Mouse (Mus musculus) testis, adult 2 months (tissue): Measurements from ENCODE around the gene Plbd2. TPM values are rescaled to one million over a fixed set of nuclear protein-coding genes. Genes with fewer than 3 reads are reported as not detected.

Experiments
- H3K27ac ChIP-seq: fragments of 200-500 bp; 2 replicates; pipeline ENCODE4 v1.5.1; 2012; ENCODE audit warnings: low read depth, low read length; ENCODE audit not compliant: control insufficient read depth, insufficient read depth
- H3K27me3 ChIP-seq: fragments of 200-500 bp; 2 replicates; pipeline ENCODE4 v1.6.1; 2012; ENCODE audit warnings: mild to moderate bottlenecking, low read length, moderate library complexity; ENCODE audit not compliant: control insufficient read depth, insufficient read depth
- H3K36me3 ChIP-seq: fragments of 200-500 bp; 2 replicates; pipeline ENCODE4 v1.6.1; 2012; ENCODE audit warnings: mild to moderate bottlenecking, low read length; ENCODE audit not compliant: control insufficient read depth, insufficient read depth
- H3K4me1 ChIP-seq: fragments of 200-500 bp; 2 replicates; pipeline ENCODE4 v1.6.1; 2012; ENCODE audit warnings: low read length; ENCODE audit not compliant: control insufficient read depth, insufficient read depth
- H3K4me3 ChIP-seq: fragments of 200-500 bp; 2 replicates; pipeline ENCODE4 v1.5.1; 2012; ENCODE audit warnings: low read depth, mild to moderate bottlenecking, low read length, moderate library complexity, mixed read lengths; ENCODE audit not compliant: control insufficient read depth
- CTCF ChIP-seq: fragments of 200-500 bp; IDR thresholded peaks from 2 replicates; pipeline ENCODE4 v1.5.1; 2012; ENCODE audit warnings: low read depth, mild to moderate bottlenecking, inconsistent platforms, low read length, moderate library complexity; ENCODE audit not compliant: control insufficient read depth, insufficient read depth, insufficient replicate concordance
- POLR2A ChIP-seq: fragments of 200-500 bp; IDR thresholded peaks from 2 replicates; pipeline ENCODE4 v1.6.1; 2012; ENCODE audit warnings: low read depth, mild to moderate bottlenecking, inconsistent platforms, low read length, moderate library complexity; ENCODE audit not compliant: control insufficient read depth
- polyA plus RNA-seq: library from polyadenylated mRNA; depleted of rRNA; stranded (reverse); fragments of >200 nt; gene quantifications from 2 replicates; pipeline ENCODE4 v1.2.3, GENCODE M21; 2012

Gene Plbd2
- polyA plus RNA-seq, 1 experiment: 86.2 TPM

DNA sequence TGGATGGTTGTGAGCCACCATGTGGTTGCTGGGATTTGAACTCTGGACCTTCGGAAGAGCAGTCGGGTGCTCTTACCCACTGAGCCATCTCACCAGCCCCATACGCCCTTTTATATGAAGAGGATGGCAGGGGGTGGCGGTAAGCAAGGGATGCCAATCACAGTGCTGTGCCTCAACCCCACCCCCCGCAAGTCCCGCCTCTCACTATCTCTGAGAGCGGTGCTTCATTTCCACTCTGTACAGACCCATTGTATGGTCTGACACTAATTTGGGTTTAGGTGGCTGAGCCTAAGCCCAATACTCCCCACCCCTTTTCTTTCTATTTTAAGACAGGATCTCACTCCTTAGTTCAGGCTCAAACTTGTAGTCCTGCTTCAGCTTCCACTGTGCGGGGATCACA lies 27.6 kb downstream of the Plbd2 start:
- Histone ChIP-seq H3K4me3 (no peak overlapping the region), H3K4me1 (peaks cover 5% of the 10 kb centered on the region; the same call in 1 of the 2 replicates), H3K27ac (no peak overlapping the region), H3K27me3 (no peaks in the 10 kb centered on the region; the same call in 1 of the 2 replicates), H3K36me3 (no peaks in the 10 kb centered on the region)
- TF ChIP-seq CTCF: no peak
- TF ChIP-seq POLR2A: no peak

DNA sequence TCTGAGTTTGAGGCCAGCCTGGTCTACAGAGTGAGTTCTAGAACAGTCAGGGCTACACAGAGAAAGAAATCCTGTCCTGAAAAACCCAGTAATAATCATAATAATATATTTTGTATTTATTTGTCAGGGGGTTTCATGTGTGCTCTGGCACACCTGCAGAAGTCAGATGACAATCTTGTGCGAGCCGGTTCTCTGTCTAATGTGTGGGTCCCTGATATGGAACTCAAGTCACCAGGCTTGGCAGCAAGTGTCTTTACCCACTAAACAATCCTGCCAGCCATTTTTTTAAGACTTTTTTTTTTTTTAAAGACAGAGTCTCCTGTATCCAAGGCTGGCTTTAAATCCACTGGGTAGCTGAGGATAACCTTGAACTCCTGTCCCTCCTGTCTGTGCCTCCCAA lies 30.1 kb downstream of the Plbd2 start:
- TF ChIP-seq POLR2A: no peak
- TF ChIP-seq CTCF: no peak
- H3K27me3 ChIP-seq: no peaks in the 10 kb centered on the region; the same call in 1 of the 2 replicates
- H3K4me3 ChIP-seq: no peak overlapping the region
- H3K36me3 ChIP-seq: no peaks in the 10 kb centered on the region
- H3K4me1 ChIP-seq: peaks cover 5% of the 10 kb centered on the region; the same call in 1 of the 2 replicates
- no peak overlapping the region for H3K27ac ChIP-seq

GRCm38 (mm10) chr5:120472770-120473169 lies 30.7 kb downstream of the Plbd2 start, which contains the start of gene Sdsl:
Gene Sdsl (minus strand): TSS chr5:120472810.
- H3K36me3 ChIP-seq: no peaks in the 10 kb centered on the region
- peaks cover 5% of the 10 kb centered on the region; the same call in 1 of the 2 replicates for H3K4me1 ChIP-seq
- no peak within 1 kb of the TSS for H3K27ac ChIP-seq
- H3K4me3 ChIP-seq: no peak within 1 kb of the TSS
- no peaks in the 10 kb centered on the region; the same call in 1 of the 2 replicates for H3K27me3 ChIP-seq
- TF ChIP-seq CTCF (no peak), POLR2A (no peak)

DNA sequence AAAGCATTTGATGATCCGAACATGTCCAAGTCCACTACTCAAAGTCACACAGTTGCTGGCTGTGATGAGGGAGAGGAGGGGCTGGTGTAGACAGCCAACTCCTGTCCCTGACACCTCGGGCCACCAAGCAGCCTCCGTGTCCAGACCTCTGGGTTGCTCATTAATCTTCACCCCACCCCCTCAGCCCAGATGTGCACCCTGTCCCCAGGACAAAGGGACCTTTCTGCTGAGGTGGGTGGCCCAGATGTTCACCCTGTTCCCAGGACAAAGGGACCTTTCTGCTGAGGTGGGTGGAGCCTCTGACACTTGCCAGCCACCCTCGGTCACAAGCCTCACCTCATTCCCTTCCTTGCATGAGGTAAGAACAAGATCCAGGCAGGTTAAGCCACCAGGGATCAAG lies 31.9 kb downstream of the Plbd2 start:
- TF ChIP-seq POLR2A (no peak), CTCF (no peak)
- Histone ChIP-seq H3K36me3 (no peaks in the 10 kb centered on the region), H3K4me3 (no peak overlapping the region), H3K4me1 (peaks cover 4% of the 10 kb centered on the region; the same call in 1 of the 2 replicates), H3K27ac (no peak overlapping the region), H3K27me3 (no peaks in the 10 kb centered on the region)

DNA sequence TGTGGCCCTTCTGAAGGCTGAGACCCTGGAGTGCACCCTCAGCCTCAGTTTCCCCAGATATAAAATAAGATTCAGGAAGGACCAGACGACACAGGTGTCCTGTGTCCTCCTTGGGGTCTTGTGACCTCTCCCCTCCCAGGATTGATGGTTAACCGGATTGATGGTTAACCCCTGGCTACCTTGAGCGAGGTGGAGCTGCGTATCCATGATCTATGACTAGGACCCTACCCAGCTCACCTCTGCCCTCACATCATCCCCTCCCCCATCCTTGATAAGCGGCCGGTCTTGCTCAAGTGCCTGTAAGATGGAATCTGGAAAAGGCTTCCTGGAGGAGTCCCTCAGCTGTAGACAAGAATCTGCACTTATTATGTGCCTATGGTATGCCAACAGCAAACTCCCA lies 34.6 kb downstream of the Plbd2 start:
- Histone ChIP-seq H3K36me3 (no peaks in the 10 kb centered on the region), H3K27ac (no peak overlapping the region), H3K4me1 (no peaks in the 10 kb centered on the region), H3K4me3 (no peak overlapping the region), H3K27me3 (no peaks in the 10 kb centered on the region)
- no peak for TF ChIP-seq POLR2A
- TF ChIP-seq CTCF: no peak

DNA sequence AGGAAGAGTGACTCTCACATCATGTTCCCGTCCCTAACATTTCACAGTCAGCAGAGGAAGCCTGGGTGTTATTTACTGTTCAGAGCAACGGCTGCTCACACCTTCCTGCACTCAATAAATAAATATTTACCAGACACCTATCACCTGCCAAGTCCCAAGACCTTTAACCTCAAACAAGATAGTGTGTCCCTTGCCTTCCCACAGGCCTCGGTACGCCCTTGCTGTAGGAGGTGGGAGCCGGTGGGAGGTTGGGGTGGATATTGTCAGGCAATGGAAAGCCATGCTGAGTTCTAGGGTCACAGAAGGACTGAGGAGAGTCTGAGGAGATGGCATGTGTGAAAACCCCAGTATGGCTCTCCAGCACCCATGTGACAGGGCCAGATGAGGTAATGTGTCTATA lies 35.1 kb downstream of the Plbd2 start:
- Histone ChIP-seq H3K4me1 (no peaks in the 10 kb centered on the region), H3K4me3 (no peak overlapping the region), H3K27me3 (no peaks in the 10 kb centered on the region), H3K36me3 (no peaks in the 10 kb centered on the region), H3K27ac (no peak overlapping the region)
- no peak for TF ChIP-seq POLR2A
- TF ChIP-seq CTCF: no peak

DNA sequence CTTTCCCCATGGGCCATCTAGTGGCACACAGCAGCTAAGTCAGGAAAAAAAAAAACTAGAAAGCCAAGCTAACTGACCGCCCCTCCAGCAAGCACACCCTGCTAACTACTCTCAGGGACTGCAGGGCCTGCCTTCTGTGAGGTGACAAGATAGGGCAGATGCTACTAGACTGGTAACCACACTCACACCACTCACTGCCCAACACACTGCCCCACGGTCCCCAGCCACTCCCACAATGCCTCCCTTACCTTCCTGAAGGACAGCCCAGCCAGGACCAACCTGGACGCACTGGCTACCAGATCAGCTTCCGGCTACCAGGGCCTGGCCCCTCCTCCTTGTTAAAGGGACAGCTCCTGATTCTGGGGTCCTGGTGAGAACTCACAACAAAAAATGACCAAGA lies 36.4 kb downstream of the Plbd2 start:
- Histone ChIP-seq H3K4me3 (no peak overlapping the region; the same call in 1 of the 2 replicates), H3K36me3 (no peaks in the 10 kb centered on the region), H3K27ac (no peak overlapping the region; the same call in 1 of the 2 replicates), H3K27me3 (no peaks in the 10 kb centered on the region), H3K4me1 (no peaks in the 10 kb centered on the region)
- TF ChIP-seq CTCF: no peak
- TF ChIP-seq POLR2A: peak; percentile 29; the same call in 1 of the 2 replicates
